Mouse (Mus musculus) liver, adult 2 months (tissue): ENCODE data around the gene Prim1. TPM values are rescaled to one million over a fixed set of nuclear protein-coding genes. Genes with fewer than 3 reads are reported as not detected.

ENCODE experiments used
- DNase-seq: peaks from one replicate; pipeline ENCODE4 v3.0.0-alpha.2; 2011; ENCODE audit warnings: low read depth, low spot score; ENCODE audit errors: extremely low read depth
- H3K27ac ChIP-seq: fragments of 200-500 bp; replicated peaks from 2 replicates; pipeline ENCODE4 v1.5.1; 2012; ENCODE audit warnings: low read depth, mild to moderate bottlenecking, control low read depth, inconsistent platforms, low read length; ENCODE audit not compliant: insufficient read depth
- H3K27me3 ChIP-seq: fragments of 200-500 bp; 2 replicates; pipeline ENCODE4 v1.6.1; 2012; ENCODE audit warnings: mild to moderate bottlenecking, moderate library complexity, low read length, inconsistent platforms; ENCODE audit not compliant: control insufficient read depth, insufficient read depth
- H3K36me3 ChIP-seq: fragments of 200-500 bp; 2 replicates; pipeline ENCODE4 v1.6.1; 2012; ENCODE audit warnings: low read length, inconsistent platforms; ENCODE audit not compliant: control insufficient read depth, insufficient read depth
- H3K4me1 ChIP-seq: fragments of 200-500 bp; 2 replicates; pipeline ENCODE4 v1.6.1; 2011; ENCODE audit warnings: low read length; ENCODE audit not compliant: control insufficient read depth, insufficient read depth
- H3K4me3 ChIP-seq: fragments of 200-500 bp; 2 replicates; pipeline ENCODE4 v1.5.1; 2011; ENCODE audit warnings: low read depth, mild to moderate bottlenecking, control low read depth, low read length, moderate library complexity; ENCODE audit not compliant: insufficient read depth
- H3K79me2 ChIP-seq: fragments of 200-500 bp; 2 replicates; pipeline ENCODE4 v1.6.1; 2012; ENCODE audit warnings: inconsistent platforms, mild to moderate bottlenecking, low read length, moderate library complexity; ENCODE audit not compliant: control insufficient read depth, insufficient read depth
- H3K9ac ChIP-seq: fragments of 200-500 bp; 2 replicates; pipeline ENCODE4 v1.6.1; 2012; ENCODE audit warnings: low read depth, mild to moderate bottlenecking, control low read depth, inconsistent platforms, low read length
- CTCF ChIP-seq: fragments of 200-500 bp; IDR thresholded peaks from 2 replicates; pipeline ENCODE4 v1.5.1; 2011; ENCODE audit warnings: low read depth, low read length, control low read depth
- POLR2A ChIP-seq: fragments of 200-500 bp; IDR thresholded peaks from 2 replicates; pipeline ENCODE4 v1.6.1; 2011; ENCODE audit warnings: low read length, control low read depth; ENCODE audit not compliant: insufficient read depth; ENCODE audit errors: extremely low read depth
- whole genome bisulfite sequencing: fragments of 180-500 bp; shearing (Covaris S2); methylation state at CpG from one replicate; pipeline ENCODE4 v1.1.7; 2018; 5-methylcytosine and 5-hydroxymethylcytosine counted together
- polyA plus RNA-seq: library from polyadenylated mRNA; depleted of rRNA; stranded (reverse); fragments of >200 nt; gene quantifications from 2 replicates; pipeline ENCODE4 v1.2.3, GENCODE M21; 2012
- total RNA-seq: library from RNA; depleted of rRNA; stranded (reverse); fragments of >200 nt; gene quantifications from 2 replicates; pipeline ENCODE4 v1.2.3, GENCODE M21; 2014

Gene Prim1
- total and polyA plus RNA-seq, 2 experiments, result 1.3 to 3.5 TPM

DNA sequence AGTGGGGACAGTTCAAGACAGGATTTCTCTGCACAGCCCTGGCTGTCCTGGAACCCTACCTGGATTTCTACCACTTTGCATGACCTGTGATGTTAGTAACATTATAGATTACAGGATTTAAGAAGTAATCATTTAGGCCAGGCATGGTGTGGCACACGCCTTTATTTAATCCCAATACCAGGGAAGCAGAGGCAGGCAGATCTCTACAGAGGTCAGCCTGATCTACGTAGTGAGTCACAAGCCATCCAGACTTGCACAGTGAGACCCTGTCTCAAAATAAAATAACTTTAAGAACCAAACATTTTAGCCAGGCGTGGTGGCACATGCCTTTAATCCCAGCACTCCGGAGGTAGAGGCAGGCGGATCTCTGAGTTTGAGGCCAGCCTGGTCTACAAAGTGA, 7.2 kb downstream of the Prim1 start:
- Histone ChIP-seq H3K27me3 (no peaks in the 10 kb centered on the region), H3K4me1 (no peaks in the 10 kb centered on the region), H3K36me3 (peaks cover 2% of the 10 kb centered on the region; the same call in 1 of the 2 replicates), H3K9ac (no peak overlapping the region), H3K4me3 (no peak overlapping the region), H3K79me2 (peaks cover 4% of the 10 kb centered on the region; the same call in 1 of the 2 replicates), H3K27ac (no peak overlapping the region)
- no peak for TF ChIP-seq POLR2A
- TF ChIP-seq CTCF, result no peak
- DNase-seq, result no peak
- WGBS, result 99% methylated on average over 5 of the region's 5 CpGs

DNA sequence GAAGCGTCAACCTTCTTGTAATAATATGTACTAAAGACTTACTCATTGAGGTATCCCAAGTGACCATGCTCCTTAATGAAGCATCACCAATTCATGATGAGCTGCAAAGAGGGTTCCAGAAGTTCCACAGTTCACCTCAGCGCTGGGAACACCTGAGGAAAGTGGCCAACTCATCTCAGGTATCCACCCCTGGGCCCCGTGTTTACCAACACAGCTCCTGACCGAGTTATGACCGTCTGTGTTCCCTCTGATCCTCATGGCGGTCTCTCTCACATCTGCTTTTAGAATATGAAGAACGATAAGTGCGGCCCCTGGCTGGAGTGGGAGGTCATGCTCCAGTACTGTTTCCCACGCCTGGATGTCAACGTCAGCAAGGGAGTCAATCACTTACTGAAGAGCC, 8.5 kb downstream of the Prim1 start:
- no peak for DNase-seq
- H3K27me3 ChIP-seq, result no peaks in the 10 kb centered on the region
- 95% methylated on average over 10 of the region's 10 CpGs for WGBS
- no peak overlapping the region for H3K9ac ChIP-seq
- no peak overlapping the region for H3K27ac ChIP-seq
- H3K4me1 ChIP-seq, result no peaks in the 10 kb centered on the region
- peaks cover 2% of the 10 kb centered on the region; the same call in 1 of the 2 replicates for H3K36me3 ChIP-seq
- H3K4me3 ChIP-seq, result no peak overlapping the region
- no peaks in the 10 kb centered on the region for H3K79me2 ChIP-seq
- TF ChIP-seq POLR2A, result no peak
- TF ChIP-seq CTCF, result no peak

DNA sequence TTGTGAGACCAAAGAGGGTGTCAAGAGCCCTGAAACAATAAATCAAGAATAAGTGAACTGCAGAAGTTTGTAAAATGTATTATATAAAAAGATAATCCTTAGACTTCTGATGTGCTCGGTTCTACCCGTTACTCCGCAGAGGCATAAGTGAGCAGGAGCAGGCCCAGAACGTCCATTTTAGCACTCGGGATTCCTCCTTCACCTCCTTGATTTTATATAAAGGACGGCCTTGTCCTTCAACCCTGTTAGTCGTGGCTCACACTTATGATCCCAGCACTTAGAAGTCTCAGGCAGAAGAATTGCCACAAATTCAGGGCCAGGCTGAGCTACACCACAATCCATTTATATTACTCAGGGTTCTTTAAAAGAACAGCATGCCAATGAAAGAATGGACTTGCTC, 15.0 kb downstream of the Prim1 start:
- Histone ChIP-seq H3K9ac (no peak overlapping the region), H3K79me2 (no peaks in the 10 kb centered on the region), H3K36me3 (no peaks in the 10 kb centered on the region), H3K27me3 (no peaks in the 10 kb centered on the region), H3K4me3 (no peak overlapping the region), H3K27ac (no peak overlapping the region), H3K4me1 (peaks cover 3% of the 10 kb centered on the region)
- no peak for DNase-seq
- 93% methylated on average over 7 of the region's 7 CpGs for WGBS
- no peak for TF ChIP-seq CTCF

DNA sequence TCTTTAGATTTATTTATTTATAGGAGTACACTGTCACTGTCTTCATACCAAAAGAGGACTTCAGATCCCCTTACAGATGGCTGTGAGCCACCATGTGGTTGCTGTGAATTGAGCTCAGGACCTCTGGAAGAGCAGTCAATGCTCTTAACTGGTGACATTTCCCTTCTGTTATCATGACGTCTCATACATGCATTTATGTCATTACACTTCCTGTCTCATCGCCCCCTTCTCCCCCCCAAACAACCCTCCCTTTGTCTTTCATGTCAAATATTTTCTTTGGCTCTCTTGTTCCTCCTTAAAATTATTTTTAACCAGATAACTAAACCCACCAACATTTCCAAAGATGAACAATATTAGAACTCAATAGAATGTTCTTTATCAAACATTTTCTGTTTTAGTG, 15.9 kb downstream of the Prim1 start:
- no peak overlapping the region for H3K9ac ChIP-seq
- H3K27ac ChIP-seq, result no peak overlapping the region

DNA sequence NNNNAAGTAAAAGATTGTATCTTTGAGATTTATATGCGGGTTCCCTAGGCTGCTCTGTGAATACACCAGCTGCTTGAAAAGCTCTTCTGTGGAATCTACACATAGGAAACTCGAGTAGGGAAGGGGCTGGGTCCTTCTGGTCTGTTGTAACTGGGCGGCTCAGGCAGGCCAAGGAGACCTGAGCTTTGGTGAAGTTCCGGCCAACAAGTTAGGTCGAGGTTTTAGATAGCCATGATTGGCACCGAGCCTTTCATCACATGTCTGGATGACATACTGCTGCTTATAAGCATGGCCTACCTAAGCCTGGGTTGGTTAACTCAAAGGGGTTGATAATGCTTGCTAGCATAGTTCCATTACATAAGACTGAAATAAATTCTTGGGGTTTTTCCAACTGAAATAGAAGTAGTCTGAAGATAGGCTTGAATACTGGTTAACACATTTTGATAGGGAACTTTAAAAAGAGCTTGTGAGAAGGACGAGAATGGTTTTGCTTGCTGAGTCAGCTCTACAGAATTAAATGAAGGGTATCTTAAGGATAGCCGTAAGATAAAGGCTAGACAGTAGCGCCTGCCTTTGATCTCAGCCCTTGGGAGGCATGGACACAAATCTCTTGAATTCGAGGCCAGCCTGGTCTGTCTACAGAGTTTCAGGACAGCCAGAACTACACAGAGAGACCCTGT, 21.9 kb downstream of the Prim1 start:
- Histone ChIP-seq H3K9ac (peak overlapping the region; percentile 43), H3K36me3 (peaks cover 32% of the 10 kb centered on the region), H3K4me3 (peak overlapping the region; percentile 90), H3K79me2 (peaks cover 51% of the 10 kb centered on the region), H3K27ac (peak overlapping the region; percentile 11), H3K27me3 (no peaks in the 10 kb centered on the region), H3K4me1 (peaks cover 14% of the 10 kb centered on the region)
- peak; percentile 75 for DNase-seq
- 3% methylated on average over 10 of the region's 10 CpGs for WGBS
- TF ChIP-seq CTCF, result no peak
- TF ChIP-seq POLR2A, result no peak

More for the DNA sequence above, 15.9 kb downstream of the Prim1 start:
- TF ChIP-seq POLR2A, result no peak
- TF ChIP-seq CTCF, result no peak
- Histone ChIP-seq H3K4me1 (peaks cover 3% of the 10 kb centered on the region), H3K27me3 (no peaks in the 10 kb centered on the region), H3K79me2 (peaks cover 4% of the 10 kb centered on the region; the same call in 1 of the 2 replicates), H3K36me3 (no peaks in the 10 kb centered on the region), H3K4me3 (no peak overlapping the region)
- WGBS, result 68% methylated on average over 2 of the region's 2 CpGs
- no peak for DNase-seq

DNA sequence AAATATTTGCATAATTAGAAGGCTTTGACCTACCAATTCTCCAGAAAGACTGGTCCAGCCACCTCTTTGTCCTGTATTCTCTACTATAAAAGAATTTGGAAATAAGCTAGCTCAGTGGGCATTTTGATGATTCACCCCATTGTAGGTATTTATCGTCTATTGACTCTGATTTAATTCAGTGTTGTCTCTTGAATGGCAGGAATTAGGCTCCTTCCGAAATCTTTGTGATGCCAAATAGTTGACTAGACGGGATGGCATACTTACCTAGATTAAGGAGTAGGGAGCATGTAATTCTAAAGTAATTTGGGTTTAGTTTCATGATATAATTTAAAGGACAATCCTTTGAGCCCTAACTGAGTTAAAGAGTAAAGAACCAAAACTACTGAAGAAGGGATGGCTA, 23.0 kb downstream of the Prim1 start:
- Histone ChIP-seq H3K4me1 (peaks cover 14% of the 10 kb centered on the region), H3K79me2 (peaks cover 55% of the 10 kb centered on the region), H3K27ac (no peak overlapping the region), H3K9ac (no peak overlapping the region), H3K27me3 (no peaks in the 10 kb centered on the region), H3K4me3 (no peak overlapping the region), H3K36me3 (peaks cover 37% of the 10 kb centered on the region)
- TF ChIP-seq POLR2A, result no peak
- 62% methylated on average over 3 of the region's 3 CpGs for WGBS
- DNase-seq, result no peak
